Mouse (Mus musculus) MEL (cell line): ENCODE measurements around the gene Cir1. TPM values are rescaled to one million over a fixed set of nuclear protein-coding genes. Genes with fewer than 3 reads are reported as not detected.

Source experiments
- DNase-seq: peaks from one replicate; pipeline ENCODE4 v3.0.0; 2011; ENCODE audit warnings: low read depth, low spot score
- H3K27ac ChIP-seq: 2 replicates; pipeline ENCODE4 v1.5.1; 2012; ENCODE audit warnings: low read depth, mild to moderate bottlenecking, control low read depth, low read length, moderate library complexity; ENCODE audit not compliant: control insufficient read depth
- H3K27me3 ChIP-seq, 2 experiments: fragments of 150-350 bp in 1 of 2; sonication (generic) in 1 of 2; 2 replicates each; pipeline ENCODE4 v1.6.1; 2012; ENCODE audit warnings: low read length in 2 of 2, mild to moderate bottlenecking in 2 of 2, improper control_type of control experiment in 1 of 2, moderate library complexity in 1 of 2; ENCODE audit not compliant: insufficient read depth in 2 of 2, control insufficient read depth in 1 of 2
- H3K36me3 ChIP-seq, 2 experiments: 2 replicates each; pipeline ENCODE4 v1.6.1; 2012 to 2014; ENCODE audit warnings: low read length in 2 of 2, improper control_type of control experiment in 1 of 2, inconsistent platforms in 1 of 2, mild to moderate bottlenecking in 1 of 2; ENCODE audit not compliant: insufficient read depth in 2 of 2, control insufficient read depth in 1 of 2
- H3K4me1 ChIP-seq, 2 experiments: fragments of 150-350 bp in 1 of 2; sonication (generic) in 1 of 2; 2 replicates each; pipeline ENCODE4 v1.6.1; 2012; ENCODE audit warnings: low read length in 2 of 2, improper control_type of control experiment in 1 of 2, mild to moderate bottlenecking in 1 of 2; ENCODE audit not compliant: insufficient read depth in 2 of 2, control insufficient read depth in 1 of 2
- H3K4me3 ChIP-seq, 2 experiments: fragments of 150-350 bp in 1 of 2; sonication (generic) in 1 of 2; 2 replicates each; pipeline ENCODE4 v1.5.1; 2012; ENCODE audit warnings: low read depth in 2 of 2, low read length in 2 of 2, mild to moderate bottlenecking in 2 of 2, moderate library complexity in 2 of 2, control low read depth in 1 of 2, improper control_type of control experiment in 1 of 2; ENCODE audit not compliant: control insufficient read depth in 1 of 2, insufficient read depth in 1 of 2
- H3K79me2 ChIP-seq: 2 replicates; pipeline ENCODE4 v1.6.1; 2012; ENCODE audit warnings: mild to moderate bottlenecking, low read length, moderate library complexity; ENCODE audit not compliant: control insufficient read depth, poor library complexity, insufficient read depth
- H3K9ac ChIP-seq: 2 replicates; pipeline ENCODE4 v1.6.1; 2012; ENCODE audit warnings: low read depth, mild to moderate bottlenecking, control low read depth, low read length, moderate library complexity; ENCODE audit not compliant: control insufficient read depth, poor library complexity, severe bottlenecking
- H3K9me3 ChIP-seq: fragments of 150-350 bp; sonication (generic); replicated peaks from 2 replicates; pipeline ENCODE4 v1.6.1; 2012; ENCODE audit warnings: mild to moderate bottlenecking, low read length, improper control_type of control experiment, moderate library complexity; ENCODE audit not compliant: insufficient read depth
- CHD2 ChIP-seq: IDR thresholded peaks from 2 replicates; pipeline ENCODE4 v1.6.1; 2011; ENCODE audit warnings: low read length, improper control_type of control experiment
- EP300 ChIP-seq, 2 experiments: IDR thresholded peaks; 2 replicates each; pipeline ENCODE4 v1.6.1; 2011; ENCODE audit warnings: improper control_type of control experiment in 2 of 2, low read length in 2 of 2, low read depth in 1 of 2, mild to moderate bottlenecking in 1 of 2
- ETS1 ChIP-seq: IDR thresholded peaks from 2 replicates; pipeline ENCODE4 v1.6.1; 2012; ENCODE audit warnings: low read depth, mild to moderate bottlenecking, inconsistent platforms, low read length, improper control_type of control experiment, moderate library complexity
- HCFC1 ChIP-seq: IDR thresholded peaks from 2 replicates; pipeline ENCODE4 v1.6.1; 2012; ENCODE audit warnings: low read depth, mild to moderate bottlenecking, inconsistent platforms, low read length, improper control_type of control experiment, moderate library complexity
- JUND ChIP-seq: IDR thresholded peaks from 2 replicates; pipeline ENCODE4 v1.6.1; 2011; ENCODE audit warnings: low read depth, mild to moderate bottlenecking, improper control_type of control experiment, low read length
- KAT2A ChIP-seq: conservative IDR thresholded peaks from 2 replicates; pipeline ENCODE4 v1.6.1; 2012; ENCODE audit warnings: low read depth, low read length, improper control_type of control experiment, inconsistent platforms
- MEF2A ChIP-seq: IDR thresholded peaks from 2 replicates; pipeline ENCODE4 v1.6.1; 2014; ENCODE audit warnings: low read depth, mild to moderate bottlenecking, inconsistent platforms, low read length, improper control_type of control experiment; ENCODE audit not compliant: poor library complexity, insufficient replicate concordance, severe bottlenecking; ENCODE audit errors: extremely low read depth
- MYB ChIP-seq: IDR thresholded peaks from 2 replicates; pipeline ENCODE4 v1.6.1; 2011; ENCODE audit warnings: mild to moderate bottlenecking, low read depth, low read length, improper control_type of control experiment
- NELFE ChIP-seq: IDR thresholded peaks from 2 replicates; pipeline ENCODE4 v1.6.1; 2011; ENCODE audit warnings: low read depth, low read length, improper control_type of control experiment
- NRF1 ChIP-seq: IDR thresholded peaks from 2 replicates; pipeline ENCODE4 v1.6.1; 2014; ENCODE audit warnings: low read depth, mild to moderate bottlenecking, inconsistent platforms, low read length, improper control_type of control experiment, moderate library complexity; ENCODE audit not compliant: poor library complexity, insufficient read depth, severe bottlenecking
- POLR2A ChIP-seq, 2 experiments: IDR thresholded peaks; 2 replicates each; pipeline ENCODE4 v1.6.1; 2011 to 2012; ENCODE audit warnings: low read length in 2 of 2, mild to moderate bottlenecking in 2 of 2, control low read depth in 1 of 2, improper control_type of control experiment in 1 of 2, low read depth in 1 of 2, moderate library complexity in 1 of 2; ENCODE audit not compliant: control insufficient read depth in 1 of 2, insufficient read depth in 1 of 2, poor library complexity in 1 of 2
- POLR2AphosphoS2 ChIP-seq: IDR thresholded peaks from 2 replicates; pipeline ENCODE4 v1.6.1; 2011; ENCODE audit warnings: low read length, improper control_type of control experiment
- POLR2AphosphoS5 ChIP-seq: IDR thresholded peaks from 2 replicates; pipeline ENCODE4 v1.6.1; 2012; ENCODE audit warnings: low read depth, borderline replicate concordance, mild to moderate bottlenecking, inconsistent platforms, low read length, moderate library complexity, mixed read lengths
- RCOR1 ChIP-seq: IDR thresholded peaks from 2 replicates; pipeline ENCODE4 v1.6.1; 2012; ENCODE audit warnings: low read depth, mild to moderate bottlenecking, inconsistent platforms, low read length, improper control_type of control experiment
- TAL1 ChIP-seq: IDR thresholded peaks from 2 replicates; pipeline ENCODE4 v1.6.1; 2012; ENCODE audit warnings: mild to moderate bottlenecking, inconsistent platforms, low read length, moderate library complexity, mixed read lengths
- TCF12 ChIP-seq: IDR thresholded peaks from 2 replicates; pipeline ENCODE4 v1.6.1; 2014; ENCODE audit warnings: low read depth, mild to moderate bottlenecking, inconsistent platforms, low read length, improper control_type of control experiment, moderate library complexity
- UBTF ChIP-seq: IDR thresholded peaks from 2 replicates; pipeline ENCODE4 v1.6.1; 2012; ENCODE audit warnings: low read depth, mild to moderate bottlenecking, inconsistent platforms, low read length, improper control_type of control experiment, moderate library complexity, borderline replicate concordance; ENCODE audit not compliant: insufficient read depth
- USF2 ChIP-seq, 2 experiments: IDR thresholded peaks; 2 replicates each; pipeline ENCODE4 v1.6.1; 2011 to 2012; ENCODE audit warnings: improper control_type of control experiment in 2 of 2, low read length in 2 of 2, borderline replicate concordance in 1 of 2, inconsistent platforms in 1 of 2, low read depth in 1 of 2, mild to moderate bottlenecking in 1 of 2; ENCODE audit not compliant: insufficient read depth in 1 of 2
- ZC3H11A ChIP-seq: IDR thresholded peaks from 2 replicates; pipeline ENCODE4 v1.6.1; 2012; ENCODE audit warnings: low read depth, mild to moderate bottlenecking, inconsistent platforms, low read length, improper control_type of control experiment
- ZMIZ1 ChIP-seq: IDR thresholded peaks from 2 replicates; pipeline ENCODE4 v1.6.1; 2012; ENCODE audit warnings: low read depth, mild to moderate bottlenecking, inconsistent platforms, low read length, improper control_type of control experiment, moderate library complexity
- polyA plus RNA-seq, 2 experiments: library from polyadenylated mRNA; stranded (reverse) in 1 of 2; unstranded in 1 of 2; fragments of >175 nt in 1 of 2; fragments of >200 nt in 1 of 2; gene quantifications; 2 replicates each; pipeline versions ENCODE4 v1.2.1 to v1.2.4; 2012; ENCODE audit warnings: low replicate concordance in 2 of 2, low read depth in 1 of 2; ENCODE audit not compliant: insufficient read length in 2 of 2, insufficient read depth in 1 of 2, missing spikeins in 1 of 2
- total RNA-seq: library from RNA; depleted of rRNA; stranded (reverse); fragments of 300-350 nt; gene quantifications from 2 replicates; pipeline ENCODE4 v1.2.3, GENCODE M21; 2012

Gene Cir1
- total and polyA plus RNA-seq, 3 experiments = 3.4 to 7.7 TPM; not detected in 1

DNA sequence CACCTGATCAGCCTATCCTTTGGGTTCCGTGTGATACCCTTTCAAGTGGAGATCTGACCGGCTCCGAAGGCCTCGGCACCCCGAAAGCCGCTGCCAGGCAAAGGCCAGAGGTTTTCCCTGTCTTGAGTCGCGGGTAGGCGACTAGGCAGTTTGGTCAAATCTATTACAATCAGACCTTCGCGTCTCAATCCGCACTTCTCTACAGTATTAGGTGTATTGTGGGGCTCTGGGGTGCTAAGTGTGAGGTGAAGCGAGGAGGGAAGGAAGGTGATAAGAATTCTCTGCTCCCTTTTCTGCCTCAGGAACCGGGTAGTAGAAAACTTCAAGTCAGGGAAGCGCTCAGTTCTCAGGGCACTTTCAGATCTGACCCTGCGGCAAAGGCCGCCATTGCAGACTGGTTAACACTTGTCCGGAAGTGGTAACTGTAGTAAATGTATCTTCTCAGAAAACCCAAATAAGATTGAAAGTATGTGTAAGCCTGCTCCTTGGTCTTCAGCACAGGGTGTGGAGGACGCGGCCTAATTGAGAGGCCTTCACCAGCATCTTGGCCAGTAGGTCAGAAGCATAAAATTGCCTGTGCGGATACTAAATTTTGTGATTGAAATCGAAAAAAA lies 31.3 kb downstream of the Cir1 start:
- Histone ChIP-seq H3K4me1 (peaks cover 0 to 3% of the 10 kb centered on the region in 2 experiments; a peak in 1 of 4 replicates), H3K27ac (no peak overlapping the region), H3K27me3 (no peaks in the 10 kb centered on the region), H3K4me3 (no peak overlapping the region), H3K36me3 (peaks cover 0 to 3% of the 10 kb centered on the region in 2 experiments; a peak in 1 of 4 replicates), H3K9ac (no peak overlapping the region), H3K79me2 (no peaks in the 10 kb centered on the region)
- TF ChIP-seq JUND (no peak), NRF1 (no peak), ZC3H11A (no peak), RCOR1 (no peak)
- TF ChIP-seq, all 39 proteins: peak for 0
- no peaks in the 10 kb centered on the region for H3K9me3 ChIP-seq
- no peak for DNase-seq

DNA sequence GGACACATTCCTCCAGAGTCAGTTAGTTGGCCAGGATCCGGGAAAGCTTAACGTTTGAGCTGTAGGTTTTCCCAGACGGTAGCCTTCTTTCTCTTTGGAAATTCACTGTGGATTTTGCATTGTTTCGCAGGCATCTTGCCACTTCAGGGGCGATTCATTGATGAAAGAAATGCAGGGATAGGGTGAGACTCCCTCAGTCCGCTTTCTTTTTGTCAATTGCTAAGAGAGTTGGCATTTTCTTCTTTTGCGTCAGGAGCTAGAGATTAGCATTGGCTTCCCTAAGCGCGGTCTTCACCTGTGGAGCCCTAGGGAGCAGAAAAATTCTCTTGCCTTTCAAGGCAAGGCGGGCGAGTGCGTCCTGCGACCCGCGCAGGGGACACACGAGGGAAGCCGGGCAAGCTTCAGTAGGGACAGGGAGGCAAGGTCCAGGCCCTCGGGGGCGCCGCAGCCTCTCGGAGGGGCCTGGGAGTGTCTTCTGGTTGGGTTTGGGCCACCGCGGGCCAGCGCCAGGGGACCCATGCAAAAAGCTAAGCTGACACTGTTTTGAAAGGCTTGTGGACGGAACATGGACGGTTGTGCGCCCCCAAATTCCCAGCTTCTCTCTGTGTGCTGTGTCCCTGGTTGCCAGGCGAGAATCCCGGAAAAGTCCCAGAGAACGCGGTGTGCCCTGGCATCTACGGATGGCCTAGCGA lies 32.0 kb downstream of the Cir1 start:
- Histone ChIP-seq H3K36me3 (peaks cover 0 to 3% of the 10 kb centered on the region in 2 experiments; a peak in 1 of 4 replicates), H3K4me3 (no peak overlapping the region), H3K27me3 (no peaks in the 10 kb centered on the region), H3K9ac (no peak overlapping the region), H3K9me3 (no peaks in the 10 kb centered on the region), H3K27ac (no peak overlapping the region), H3K79me2 (no peaks in the 10 kb centered on the region), H3K4me1 (peaks cover 0 to 3% of the 10 kb centered on the region in 2 experiments; a peak in 1 of 4 replicates)
- no peak for DNase-seq
- TF ChIP-seq CHD2 (no peak), POLR2AphosphoS5 (no peak), NELFE (no peak), EP300 (IDR thresholded peaks at IDR 0.05; ENCODE audit: low read depth in 1 of 2, low read length in 2 of 2) (no peak), ETS1 (no peak), USF2 (IDR thresholded peaks at IDR 0.05; ENCODE audit: borderline replicate concordance in 1 of 2, insufficient read depth in 1 of 2, low read depth in 1 of 2, low read length in 2 of 2) (no peak), POLR2AphosphoS2 (no peak), KAT2A (no peak), HCFC1 (no peak), NRF1 (no peak), TCF12 (no peak), POLR2A (IDR thresholded peaks at IDR 0.05; ENCODE audit: control insufficient read depth in 1 of 2, insufficient read depth in 1 of 2, low read depth in 1 of 2, low read length in 2 of 2, poor library complexity in 1 of 2) (no peak), MEF2A (no peak), UBTF (no peak), MYB (no peak), TAL1 (no peak), ZMIZ1 (no peak)
